Mouse (Mus musculus) c-Kit-positive CD71-positive TER-119-positive erythroid progenitor cells, embryonic 14.5 days (primary cell): ENCODE data around the gene Mybph.

Experiments used
- DNase-seq: peaks from one replicate; pipeline ENCODE4 v3.0.0-alpha.2; 2013; ENCODE audit warnings: low spot score

Gene Mybph

DNA sequence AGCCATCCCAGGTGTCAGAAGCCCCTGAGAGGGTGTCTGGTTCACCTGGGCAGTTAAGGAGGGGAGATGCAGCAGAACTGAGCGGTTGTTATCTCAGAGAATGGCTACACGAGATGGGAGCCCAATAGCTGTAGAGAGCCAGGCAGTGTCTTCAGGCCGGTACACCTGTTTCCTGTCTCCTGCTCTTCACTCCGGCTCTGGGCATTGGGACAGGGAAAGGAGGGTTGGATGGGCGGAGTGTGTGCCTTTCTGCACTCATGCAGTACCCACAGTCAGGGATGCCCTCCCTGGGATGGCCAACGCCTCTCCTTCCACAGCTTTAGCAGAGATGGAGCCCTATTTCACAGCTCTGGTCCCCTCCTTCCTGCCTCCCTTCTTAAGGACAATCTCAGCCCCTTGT, 17.8 kb downstream of the Mybph start:
- no peak for DNase-seq

GRCm38 (mm10) chr1:134211631-134212030, 18.4 kb downstream of the Mybph start:
- no peak for DNase-seq

DNA sequence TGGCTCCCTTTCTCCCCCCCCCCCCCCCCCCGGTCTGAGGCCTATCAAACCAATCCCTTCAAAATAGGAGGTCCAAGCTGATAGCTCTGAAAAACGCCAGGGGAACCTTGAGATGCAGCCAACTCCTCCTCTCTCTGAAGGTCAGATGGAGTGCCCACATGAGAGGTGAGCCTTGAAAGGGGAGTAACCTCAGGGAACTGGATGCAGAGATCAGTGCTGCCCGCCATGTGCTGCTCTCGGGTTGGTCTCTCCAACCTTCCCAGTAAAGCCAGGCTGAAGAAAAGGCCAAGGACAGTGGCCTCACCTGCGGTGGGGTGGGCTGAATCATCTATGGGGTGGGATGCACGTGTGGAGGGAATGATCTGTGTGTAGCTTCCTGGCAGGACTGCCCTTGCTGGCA, 19.1 kb downstream of the Mybph start:
- no peak for DNase-seq

DNA sequence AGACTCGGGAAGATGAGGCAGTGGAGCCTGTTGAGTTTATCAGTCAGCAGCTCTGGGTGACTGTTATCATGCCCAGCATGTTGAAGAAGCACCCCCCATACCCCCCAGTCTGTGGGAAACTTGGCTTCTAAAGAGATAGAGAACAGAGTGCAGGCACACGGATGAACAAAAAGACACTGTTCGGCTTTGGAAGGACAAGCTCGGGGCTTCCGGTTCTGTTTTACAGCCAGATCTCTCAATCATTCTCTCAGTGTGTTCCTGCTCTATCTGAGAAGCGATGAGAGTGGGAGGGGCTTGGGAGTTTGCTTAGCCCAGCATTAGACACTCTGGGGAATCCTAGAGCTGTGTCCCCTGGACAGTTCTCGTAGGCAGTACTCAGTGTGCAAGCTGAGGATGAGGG, 20.2 kb downstream of the Mybph start:
- DNase-seq = no peak

GRCm38 (mm10) chr1:134215059-134215458, 21.8 kb downstream of the Mybph start:
- no peak for DNase-seq

DNA sequence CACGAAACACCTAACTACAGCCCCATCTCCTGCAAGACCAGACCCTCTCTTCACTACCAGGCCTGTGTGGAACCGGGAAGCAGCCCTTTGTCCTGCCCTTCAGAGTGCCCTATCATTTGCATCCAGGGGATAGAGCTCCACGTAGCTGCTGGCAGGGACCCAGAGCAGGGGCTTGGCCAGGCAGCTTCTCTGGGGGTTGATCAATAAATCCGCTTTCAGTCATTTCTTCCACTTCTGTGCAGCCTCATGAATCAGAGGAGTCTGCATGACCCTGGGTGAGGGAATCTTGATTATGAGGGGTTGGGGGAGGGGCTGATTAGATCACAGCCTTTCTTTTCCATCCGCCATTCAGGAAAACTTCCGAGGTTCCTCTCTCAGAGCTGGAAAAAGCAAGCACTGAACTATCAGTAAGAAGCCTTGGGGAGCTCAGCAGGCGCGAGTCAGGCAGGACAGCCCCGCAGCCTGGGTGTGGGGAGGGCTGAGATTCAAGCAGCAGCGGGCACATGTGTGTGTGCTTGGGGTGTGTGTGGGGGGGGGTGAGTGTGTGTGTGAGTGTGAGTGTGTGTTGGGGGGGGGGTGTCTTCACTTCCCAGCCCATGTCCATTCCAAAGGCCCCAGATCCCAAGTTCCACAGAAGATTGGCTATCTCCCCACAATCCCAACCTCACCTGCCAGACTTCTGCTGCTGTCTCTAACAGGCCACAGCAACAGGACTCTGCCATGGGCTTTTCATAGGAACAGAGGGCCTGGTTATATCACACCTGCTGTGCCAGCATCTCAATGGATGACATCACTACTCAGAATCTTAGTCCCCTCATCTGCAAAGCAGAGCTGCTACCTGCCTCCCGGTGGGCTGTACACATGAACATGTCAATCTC, 22.7 kb downstream of the Mybph start:
- no peak for DNase-seq

- no peak for DNase-seq
Measured at GRCm38 (mm10) chr1:134216629-134216971, 23.4 kb downstream of the Mybph start.

DNA sequence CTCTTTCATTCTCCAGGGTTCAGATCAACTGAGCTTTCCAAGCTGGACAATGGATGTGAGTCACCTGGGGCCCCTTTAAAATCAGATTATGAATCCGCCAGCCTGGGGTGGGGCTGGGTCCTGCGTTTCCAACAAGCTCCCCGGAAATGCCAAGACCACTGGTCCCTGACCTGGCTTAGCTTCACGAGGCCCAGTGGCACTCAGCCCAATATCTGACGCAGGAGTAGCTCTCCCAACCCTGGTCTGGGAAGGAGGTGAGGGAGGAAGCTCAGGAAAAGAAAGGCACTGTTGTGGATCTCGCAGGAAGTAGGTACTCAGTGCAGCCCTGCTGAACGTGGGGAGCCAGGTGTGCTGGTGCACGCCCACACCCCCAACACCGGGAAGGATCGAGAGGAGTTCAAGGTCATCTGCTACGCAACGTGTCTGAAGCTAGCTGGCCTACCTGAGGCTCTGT, 23.8 kb downstream of the Mybph start:
- DNase-seq = no peak

DNA sequence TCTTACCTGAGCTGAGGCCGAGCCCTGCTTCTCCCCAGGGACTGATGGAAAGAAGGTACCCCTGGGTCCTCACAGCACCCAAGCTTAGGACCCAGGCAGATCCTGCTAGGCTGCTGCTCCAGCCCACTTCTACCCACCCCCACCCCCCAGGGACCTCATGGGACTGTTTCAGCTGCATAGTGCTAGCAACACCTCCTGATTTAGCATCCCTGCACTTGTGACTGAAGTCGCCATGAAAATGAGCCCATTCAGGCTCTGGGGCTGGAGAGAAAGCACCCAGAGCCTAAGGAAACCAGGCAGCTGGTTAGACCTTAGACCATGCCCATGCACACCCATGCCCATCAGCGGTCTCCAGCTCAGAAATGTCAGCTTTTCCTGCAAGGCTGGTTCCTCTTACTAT, 24.7 kb downstream of the Mybph start:
- no peak for DNase-seq

DNA sequence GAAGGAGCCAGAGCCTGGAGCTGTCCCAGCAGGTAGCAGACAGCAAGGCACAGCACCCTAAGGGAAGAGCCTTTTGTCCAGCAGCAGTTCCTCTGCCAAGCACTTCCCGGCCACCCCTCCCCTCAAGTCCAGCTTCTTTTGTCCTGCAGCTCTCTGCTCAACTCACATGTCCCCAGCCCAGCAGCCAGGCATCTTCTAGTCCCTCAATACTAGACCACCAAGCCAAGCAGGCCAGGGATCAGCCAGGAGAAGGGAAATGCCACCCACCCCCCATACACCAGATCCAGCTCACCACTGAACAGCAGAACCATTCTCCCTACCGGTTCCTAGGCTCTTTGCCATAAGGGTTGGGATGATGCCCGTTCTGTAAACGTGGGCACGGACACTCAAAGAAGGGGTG, 26.4 kb downstream of the Mybph start:
- no peak for DNase-seq

DNA sequence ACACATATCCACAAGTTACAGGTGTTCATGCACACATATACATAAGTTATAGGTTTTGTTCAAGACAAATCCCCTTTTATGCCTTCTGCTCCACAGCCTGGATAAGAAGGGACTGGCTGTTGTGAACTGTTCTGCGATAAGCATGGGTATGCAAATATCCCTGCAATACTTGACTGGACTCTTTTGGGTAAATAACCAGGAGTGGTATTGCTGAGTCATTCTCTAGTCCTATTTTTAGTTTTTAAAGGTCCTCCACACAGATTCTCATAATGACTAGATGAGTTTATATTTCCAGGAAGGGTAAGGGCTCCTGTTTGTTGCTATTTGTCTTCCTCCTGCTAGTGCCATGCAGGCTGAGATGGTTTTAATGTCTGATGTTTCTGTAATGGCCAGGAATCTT, 27.9 kb downstream of the Mybph start:
- no peak for DNase-seq

DNA sequence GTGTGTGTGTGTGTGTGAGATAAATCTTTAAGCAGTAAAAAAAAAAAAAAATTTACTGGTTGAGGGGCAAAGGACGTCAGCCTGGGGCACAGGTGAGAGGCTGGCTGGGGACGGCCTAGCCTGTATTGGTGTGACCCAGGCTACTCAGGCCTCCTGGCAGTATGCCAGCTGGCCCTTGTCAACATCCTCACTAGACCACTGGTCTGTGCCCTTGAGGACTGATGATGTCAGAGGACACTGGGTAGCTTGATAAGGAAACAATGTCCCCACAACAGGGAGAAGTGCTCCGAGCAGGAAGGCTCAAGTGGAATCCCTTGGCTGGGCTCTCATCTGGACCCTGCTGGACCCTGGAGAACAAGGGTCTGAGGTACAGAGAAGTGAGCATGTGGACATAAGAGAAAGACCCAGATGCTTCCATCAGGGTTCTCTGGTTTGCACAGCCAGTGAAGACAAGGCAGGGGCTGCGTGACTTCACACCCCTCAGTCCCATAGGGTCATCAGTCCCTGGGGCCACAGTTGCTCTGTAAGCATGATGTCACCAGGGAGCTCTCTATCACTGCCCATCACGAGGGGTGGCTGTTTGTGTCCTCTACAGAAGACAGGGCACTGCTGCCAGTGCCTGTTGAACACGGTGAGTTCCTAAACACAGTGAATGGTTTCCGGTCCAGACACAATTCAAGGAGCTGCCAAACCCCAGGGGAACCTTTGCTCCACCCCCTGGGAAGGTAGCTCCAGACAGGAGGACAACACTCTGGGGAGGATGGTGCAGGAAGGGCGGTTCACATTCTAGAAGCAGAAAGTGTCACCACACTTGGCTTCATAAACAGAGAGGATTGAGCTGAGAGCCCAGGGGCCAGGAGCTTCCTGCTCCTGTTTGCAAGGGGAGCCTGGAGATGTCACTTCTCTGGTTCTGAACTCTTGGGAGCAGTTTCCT, 29.1 kb downstream of the Mybph start:
- DNase-seq = no peak

DNA sequence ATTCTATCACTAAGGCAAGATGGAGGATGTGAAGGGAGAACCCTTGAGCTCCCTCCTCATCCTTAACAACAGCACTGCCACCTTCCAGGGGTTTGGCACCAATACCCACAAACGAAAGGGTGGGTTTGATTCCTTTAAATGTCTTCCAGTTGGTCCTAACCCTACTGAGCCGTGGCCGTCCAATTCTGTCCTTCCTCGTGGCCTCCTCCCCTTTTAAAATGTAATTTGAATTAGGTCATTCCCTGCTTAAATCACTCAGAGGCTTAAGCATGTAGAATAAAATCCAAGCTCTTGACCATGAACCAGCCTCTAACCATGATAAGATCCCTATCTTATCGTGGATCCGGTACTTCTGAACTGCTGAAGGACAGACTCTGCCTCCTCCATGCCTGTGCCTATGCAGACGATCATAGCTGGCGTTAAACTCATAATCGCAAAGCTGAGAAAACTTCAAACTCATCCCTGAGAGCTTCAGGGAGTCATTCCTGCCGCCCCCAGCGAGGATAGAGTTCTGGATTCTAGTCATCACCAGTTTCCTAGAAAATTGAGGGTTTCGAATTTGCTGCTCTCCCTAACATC, 31.5 kb downstream of the Mybph start:
- DNase-seq = no peak

DNA sequence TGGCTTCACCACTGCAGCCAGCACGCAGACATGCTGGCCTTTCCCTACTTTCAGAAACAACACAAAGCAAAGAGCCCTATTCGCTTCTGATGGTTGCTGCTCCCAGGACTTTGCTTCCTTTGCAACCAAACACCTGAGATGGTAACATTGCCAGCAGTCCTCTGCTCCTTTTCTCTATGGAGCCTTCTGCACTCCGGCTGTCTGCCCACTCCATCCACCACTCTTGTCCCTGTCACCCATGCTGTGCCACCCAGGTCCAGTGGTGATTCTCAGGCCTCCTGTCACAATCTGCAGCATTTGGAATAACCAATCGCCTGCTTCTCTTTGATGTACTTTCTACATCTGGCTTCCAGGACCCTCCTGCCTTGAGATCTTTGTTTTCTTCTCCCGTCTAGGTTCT, 32.1 kb downstream of the Mybph start:
- DNase-seq = no peak

DNA sequence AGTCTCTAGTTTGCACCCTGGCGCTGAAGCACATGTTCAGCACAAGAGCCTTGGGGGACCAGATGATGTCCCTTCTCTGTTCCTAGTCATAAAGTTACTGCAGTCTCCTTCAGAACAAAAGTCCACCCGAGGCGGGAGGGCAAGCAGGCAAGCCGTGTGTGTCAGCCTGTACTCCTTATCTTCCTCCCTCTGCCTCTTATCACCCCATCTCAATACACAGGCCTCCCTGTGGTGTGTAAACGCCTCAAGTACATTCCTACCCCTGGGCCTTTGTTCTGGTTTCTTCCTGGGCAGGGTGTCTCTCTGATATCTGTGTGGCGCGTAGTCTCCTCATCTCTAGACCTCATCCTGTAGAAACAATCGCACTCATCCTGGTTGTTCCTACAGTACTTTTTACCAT, 33.5 kb downstream of the Mybph start:
- DNase-seq = no peak

DNA sequence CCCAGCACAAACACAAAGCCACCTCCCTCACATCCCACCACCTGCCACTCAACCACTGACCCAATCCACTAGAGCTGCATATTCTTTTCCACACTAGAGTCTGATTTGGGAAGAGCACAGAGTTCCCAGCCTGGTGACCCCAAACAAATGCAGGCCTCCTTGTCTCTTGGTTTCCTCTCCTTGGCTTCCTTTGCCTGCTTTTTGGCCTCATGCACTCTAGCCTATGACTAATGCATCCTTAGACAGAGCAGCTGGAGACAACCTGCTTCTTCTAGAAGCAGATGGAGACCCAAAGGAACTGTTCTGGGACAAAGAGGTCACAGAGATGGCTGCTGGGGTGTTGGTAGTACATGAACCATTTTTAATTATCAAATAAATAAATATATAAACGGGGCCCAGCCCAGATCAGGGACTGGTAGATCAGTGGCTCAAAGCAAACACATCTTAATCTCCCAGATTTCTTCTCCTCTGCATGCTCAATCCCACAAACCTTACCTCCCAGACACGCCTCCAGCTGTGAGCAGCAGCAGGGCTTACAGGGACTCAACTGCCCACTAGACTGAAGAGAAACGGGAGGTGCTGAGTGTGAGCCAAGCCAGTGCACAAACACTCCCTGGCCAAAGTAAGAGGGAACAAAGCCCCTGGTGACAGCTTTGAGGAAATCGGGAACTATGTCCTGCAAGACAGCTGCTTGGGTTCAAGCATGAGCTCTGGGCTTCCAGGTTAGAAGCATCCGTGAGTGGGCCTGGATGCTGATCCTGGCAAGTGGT, 36.7 kb downstream of the Mybph start:
- DNase-seq = no peak

DNA sequence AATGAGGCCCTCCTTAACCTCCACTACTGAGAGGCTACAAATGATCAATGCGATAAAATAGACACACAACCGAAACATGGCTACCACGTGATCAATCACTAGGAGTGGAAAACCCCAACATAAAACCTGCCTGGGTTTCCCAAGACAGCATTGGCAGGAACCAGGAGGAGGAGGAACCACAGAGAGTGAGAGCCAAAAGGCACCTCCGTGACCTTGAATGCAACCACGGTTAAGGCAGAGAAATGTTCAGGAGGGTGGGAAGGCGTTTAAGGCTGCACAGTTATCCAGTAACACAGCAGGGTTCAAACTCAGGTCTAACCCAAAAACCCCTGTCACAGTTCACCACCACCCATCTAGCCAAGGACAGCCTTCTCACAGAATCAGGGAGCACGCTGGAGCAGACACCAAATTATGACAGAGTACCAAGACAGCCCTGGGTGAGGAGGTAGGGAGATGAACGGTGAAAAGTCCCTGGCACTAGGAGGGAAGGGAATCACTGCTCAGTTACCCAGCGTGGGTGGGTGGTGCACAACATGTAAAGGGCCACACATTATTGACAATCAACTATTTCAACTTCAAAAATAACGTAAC, 37.5 kb downstream of the Mybph start:
- DNase-seq = no peak

- DNase-seq = no peak
Measured at GRCm38 (mm10) chr1:134231270-134231669, 38.0 kb downstream of the Mybph start.

- DNase-seq = no peak
Measured at GRCm38 (mm10) chr1:134231681-134232080, 38.4 kb downstream of the Mybph start.

- DNase-seq = no peak
Measured at GRCm38 (mm10) chr1:134232326-134232725, 39.1 kb downstream of the Mybph start.

DNA sequence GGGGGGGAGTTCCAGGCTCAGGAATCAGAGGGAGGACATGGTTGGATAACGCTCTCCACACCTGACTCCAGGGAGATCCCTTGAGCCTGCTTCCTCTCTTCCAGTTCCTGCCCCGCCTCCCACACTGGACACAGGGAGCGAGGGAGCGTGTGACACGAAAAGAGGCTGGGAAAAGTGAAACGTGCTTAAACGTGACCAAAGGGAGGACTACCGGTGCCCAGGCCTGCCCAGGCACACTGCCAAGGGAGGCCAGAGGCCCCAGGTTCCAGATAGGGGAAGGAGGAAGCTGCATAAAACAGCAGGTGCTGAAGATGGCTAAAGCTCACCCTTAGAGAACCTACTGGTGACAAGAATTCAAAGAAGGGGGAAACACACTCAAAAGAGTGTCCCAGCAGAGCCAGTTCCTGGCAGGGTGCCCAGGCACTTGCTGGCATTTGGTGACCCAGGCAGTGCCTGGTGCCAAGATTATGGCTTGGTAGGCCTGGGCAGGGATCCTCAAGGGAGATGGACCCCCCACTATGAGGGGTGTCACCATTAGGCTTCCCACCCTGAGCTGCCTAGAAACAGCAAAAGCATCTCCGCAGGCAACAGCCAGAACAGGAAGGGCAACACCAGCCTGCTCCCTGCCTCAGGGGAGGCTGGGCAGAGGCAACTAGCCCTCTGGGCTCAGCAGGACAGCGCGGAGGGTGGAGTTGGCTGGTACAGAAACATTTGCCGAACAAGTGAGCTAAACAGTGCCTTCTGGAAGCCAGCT, 39.7 kb downstream of the Mybph start:
- DNase-seq = no peak
